Mouse (Mus musculus): ENCODE measurements at regions not wholly inside any gene's neighbourhood (a gene's known extent, or its start where the extent isn't known, plus 50 kb on each side); places are given as distances from the start of the nearest gene placed in this dataset.

DNA sequence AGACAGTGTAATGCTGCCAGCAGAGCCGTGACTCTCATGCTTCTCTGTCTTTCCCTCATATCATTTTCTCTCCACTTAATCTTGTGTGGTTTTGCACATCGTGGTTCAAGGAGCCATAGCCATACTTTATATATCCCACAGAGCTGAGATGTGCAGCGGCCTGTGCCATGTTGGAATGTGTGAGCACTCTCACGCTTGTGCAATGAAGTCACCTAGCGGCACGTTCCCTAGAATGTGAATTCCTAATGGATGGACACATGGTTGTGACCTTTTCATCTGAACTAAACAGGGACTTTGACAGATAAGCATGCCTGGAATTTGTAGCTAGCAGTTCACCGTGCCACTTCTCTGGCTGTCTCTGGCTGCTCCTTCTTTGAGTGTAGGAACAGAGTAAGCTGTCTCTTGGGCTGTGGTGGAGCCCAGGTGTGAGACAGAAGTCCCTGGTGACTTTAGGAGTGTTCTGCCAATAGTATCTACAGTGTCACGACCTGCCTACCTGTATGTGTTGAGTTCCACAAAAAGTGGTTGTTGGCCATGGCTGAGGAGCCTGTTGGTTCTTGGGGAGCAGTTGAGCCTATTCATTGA, 129.0 kb downstream of the Bod1 start:
- in situ Hi-C loops (cut with MboI; ENCODE audit: low pct_unique_long_range_greater_than_20kb in 1 of 2, low sequenced_read_pairs in 2 of 2, unreplicated experiment in 1 of 2): no loop called here

DNA sequence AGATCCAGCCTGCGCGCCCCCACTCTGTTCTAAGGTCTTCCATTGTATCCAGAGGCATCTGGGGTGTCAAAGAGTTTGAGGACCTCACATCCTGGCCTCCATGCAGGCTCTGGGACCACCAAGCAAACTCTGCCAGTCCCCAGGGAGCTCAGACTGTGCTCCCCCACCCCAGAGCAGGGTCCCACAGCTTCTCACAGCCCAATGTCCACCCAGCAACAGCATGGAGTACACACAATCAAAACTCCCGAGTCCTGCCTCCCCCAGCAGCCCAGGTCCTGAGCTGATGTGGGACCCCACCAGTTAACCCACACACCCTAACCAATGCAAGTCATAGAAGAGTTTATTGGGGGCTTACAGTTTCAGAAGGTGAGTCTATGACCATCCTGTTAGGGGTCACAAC, 130.3 kb downstream of the Bod1 start:
- in situ Hi-C loops (cut with MboI; ENCODE audit: low pct_unique_long_range_greater_than_20kb in 1 of 2, low sequenced_read_pairs in 2 of 2, unreplicated experiment in 1 of 2): no loop called here

DNA sequence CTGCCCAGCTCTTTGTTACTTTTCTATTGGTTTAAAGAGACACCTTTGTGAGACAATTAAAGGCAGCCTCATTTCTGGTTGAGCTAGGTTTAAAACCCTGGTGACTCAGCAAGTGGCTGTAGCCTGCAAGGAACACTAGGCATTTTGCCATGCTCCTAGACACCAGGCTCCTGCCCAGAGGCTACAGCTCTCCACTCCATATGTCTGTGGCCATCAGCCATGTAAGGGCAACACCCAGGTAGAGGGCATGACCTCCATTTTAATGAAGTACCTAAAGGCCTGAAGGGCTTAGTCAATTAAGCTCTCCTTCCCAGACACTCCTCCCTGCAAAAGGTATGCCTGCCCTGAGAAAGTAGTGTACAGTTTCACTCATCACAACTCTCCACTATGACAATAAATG, 130.9 kb downstream of the Bod1 start:
- in situ Hi-C loops (cut with MboI; ENCODE audit: low pct_unique_long_range_greater_than_20kb in 1 of 2, low sequenced_read_pairs in 2 of 2, unreplicated experiment in 1 of 2): no loop called here

- in situ Hi-C loops (cut with MboI; ENCODE audit: low pct_unique_long_range_greater_than_20kb in 1 of 2, low sequenced_read_pairs in 2 of 2, unreplicated experiment in 1 of 2): no loop called here
Observed at GRCm38 (mm10) chr11:31531416-31531815, 140.3 kb downstream of the Bod1 start.

DNA sequence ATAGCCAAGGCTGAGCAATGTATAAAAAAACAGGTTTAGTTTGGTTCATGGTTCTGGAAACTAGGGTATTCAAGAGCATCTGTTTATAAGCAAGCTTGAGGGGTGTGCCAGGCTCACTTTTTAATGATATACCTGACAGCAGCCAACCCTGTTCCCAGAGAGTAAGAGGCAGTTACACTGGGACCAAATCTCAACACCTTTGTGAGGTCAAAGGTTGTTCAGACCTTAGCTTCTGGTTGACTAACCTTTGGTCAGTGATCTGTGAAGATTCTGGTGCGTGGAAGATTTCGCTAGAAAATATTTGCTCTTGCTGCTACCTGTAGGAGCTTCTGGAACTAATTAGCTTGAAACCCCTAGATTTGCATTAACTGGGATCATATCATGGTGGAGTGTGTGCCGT, 140.8 kb downstream of the Bod1 start:
- in situ Hi-C loops (cut with MboI; ENCODE audit: low pct_unique_long_range_greater_than_20kb in 1 of 2, low sequenced_read_pairs in 2 of 2, unreplicated experiment in 1 of 2): no loop called here

GRCm38 (mm10) chr11:31529686-31530085, 142.0 kb downstream of the Bod1 start:
- in situ Hi-C loops (cut with MboI; ENCODE audit: low pct_unique_long_range_greater_than_20kb in 1 of 2, low sequenced_read_pairs in 2 of 2, unreplicated experiment in 1 of 2): no loop called here

DNA sequence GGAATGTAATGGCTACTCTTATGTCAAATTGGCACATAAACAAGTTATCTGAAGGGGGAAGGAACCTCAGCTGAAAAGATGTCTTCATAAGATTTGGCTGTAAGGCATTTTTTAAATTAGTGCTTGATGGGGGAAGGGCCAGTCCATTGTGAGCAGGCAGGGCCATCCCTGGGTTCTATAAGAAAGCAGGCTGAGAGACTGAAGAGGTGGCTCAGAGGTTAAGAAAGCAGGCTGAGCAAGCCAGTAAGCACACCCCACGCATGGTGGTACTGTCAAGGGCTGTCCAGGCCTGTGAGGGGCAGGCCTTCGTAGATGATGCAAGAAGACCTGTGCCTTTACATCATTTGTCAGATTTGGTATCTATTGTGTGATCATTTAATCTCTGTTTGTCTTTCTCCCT, 147.0 kb downstream of the Bod1 start:
- in situ Hi-C loops (cut with MboI; ENCODE audit: low pct_unique_long_range_greater_than_20kb in 1 of 2, low sequenced_read_pairs in 2 of 2, unreplicated experiment in 1 of 2): no loop called here

- in situ Hi-C loops (cut with MboI; ENCODE audit: low pct_unique_long_range_greater_than_20kb in 1 of 2, low sequenced_read_pairs in 2 of 2, unreplicated experiment in 1 of 2): no loop called here
Observed at GRCm38 (mm10) chr11:31524065-31524618, 147.5 kb downstream of the Bod1 start.

DNA sequence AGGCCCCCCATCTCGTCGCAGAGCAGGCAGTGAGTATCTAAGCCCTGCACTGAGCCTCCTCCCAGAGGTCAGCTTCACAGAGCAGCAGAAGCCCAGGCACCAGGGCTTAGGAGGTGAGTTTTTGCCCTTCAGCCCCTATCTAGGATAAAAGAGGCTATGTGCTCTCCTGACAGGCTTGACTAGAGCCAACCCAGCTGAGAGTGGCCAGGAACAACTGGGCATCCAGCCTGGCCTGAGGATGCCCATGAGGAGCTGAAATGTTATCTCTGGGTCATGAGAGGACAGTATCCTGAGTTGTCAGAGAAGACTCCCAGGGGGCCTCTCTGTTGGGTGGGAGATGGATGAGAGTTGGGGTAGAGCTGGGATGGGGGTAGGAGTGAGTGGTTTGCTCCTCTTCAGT, 149.6 kb downstream of the Bod1 start:
- in situ Hi-C loops (cut with MboI; ENCODE audit: low pct_unique_long_range_greater_than_20kb in 1 of 2, low sequenced_read_pairs in 2 of 2, unreplicated experiment in 1 of 2): no loop called here

GRCm38 (mm10) chr11:31520909-31521308, 150.8 kb downstream of the Bod1 start:
- in situ Hi-C loops (cut with MboI; ENCODE audit: low pct_unique_long_range_greater_than_20kb in 1 of 2, low sequenced_read_pairs in 2 of 2, unreplicated experiment in 1 of 2): no loop called here

GRCm38 (mm10) chr11:31503239-31503916, 133.5 kb upstream of the Stc2 start:
- in situ Hi-C loops (cut with MboI; ENCODE audit: low pct_unique_long_range_greater_than_20kb in 1 of 2, low sequenced_read_pairs in 2 of 2, unreplicated experiment in 1 of 2): no loop called here

DNA sequence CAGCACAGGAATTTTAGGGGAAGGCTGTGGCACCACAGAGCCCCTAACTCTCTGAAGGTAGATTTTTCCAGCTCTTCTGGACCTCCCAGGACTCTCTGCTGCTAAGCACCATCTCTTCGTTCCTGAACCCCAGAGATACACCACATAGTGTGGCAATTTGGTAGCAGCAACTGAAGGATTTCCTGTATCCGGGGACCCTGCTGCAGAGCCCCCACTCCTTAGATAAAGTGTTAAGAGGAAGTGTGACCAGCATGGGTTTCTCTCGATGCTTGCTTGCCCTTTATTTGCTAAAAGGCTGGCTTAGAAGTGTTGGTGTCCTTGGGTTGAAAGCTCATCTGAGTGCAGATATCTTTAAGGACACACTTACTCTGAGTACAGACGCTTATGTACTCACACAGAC, 115.6 kb upstream of the Stc2 start:
- in situ Hi-C loops (cut with MboI; ENCODE audit: low pct_unique_long_range_greater_than_20kb in 1 of 2, low sequenced_read_pairs in 2 of 2, unreplicated experiment in 1 of 2): no loop called here

DNA sequence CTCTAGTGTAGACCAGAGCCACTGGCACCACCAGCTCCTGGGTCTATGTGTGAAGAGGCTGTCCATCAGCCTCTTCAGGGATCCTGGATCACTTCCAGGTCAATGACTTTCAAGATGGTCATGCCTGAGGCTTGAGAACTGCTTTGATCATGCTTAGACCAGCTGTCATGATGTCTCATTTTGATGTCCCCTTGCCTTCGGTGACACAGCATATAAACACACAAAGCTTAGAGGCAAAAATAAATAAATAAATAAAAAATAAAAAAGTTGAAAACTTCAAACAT, 111.1 kb upstream of the Stc2 start:
- in situ Hi-C loops (cut with MboI; ENCODE audit: low pct_unique_long_range_greater_than_20kb in 1 of 2, low sequenced_read_pairs in 2 of 2, unreplicated experiment in 1 of 2): no loop called here

DNA sequence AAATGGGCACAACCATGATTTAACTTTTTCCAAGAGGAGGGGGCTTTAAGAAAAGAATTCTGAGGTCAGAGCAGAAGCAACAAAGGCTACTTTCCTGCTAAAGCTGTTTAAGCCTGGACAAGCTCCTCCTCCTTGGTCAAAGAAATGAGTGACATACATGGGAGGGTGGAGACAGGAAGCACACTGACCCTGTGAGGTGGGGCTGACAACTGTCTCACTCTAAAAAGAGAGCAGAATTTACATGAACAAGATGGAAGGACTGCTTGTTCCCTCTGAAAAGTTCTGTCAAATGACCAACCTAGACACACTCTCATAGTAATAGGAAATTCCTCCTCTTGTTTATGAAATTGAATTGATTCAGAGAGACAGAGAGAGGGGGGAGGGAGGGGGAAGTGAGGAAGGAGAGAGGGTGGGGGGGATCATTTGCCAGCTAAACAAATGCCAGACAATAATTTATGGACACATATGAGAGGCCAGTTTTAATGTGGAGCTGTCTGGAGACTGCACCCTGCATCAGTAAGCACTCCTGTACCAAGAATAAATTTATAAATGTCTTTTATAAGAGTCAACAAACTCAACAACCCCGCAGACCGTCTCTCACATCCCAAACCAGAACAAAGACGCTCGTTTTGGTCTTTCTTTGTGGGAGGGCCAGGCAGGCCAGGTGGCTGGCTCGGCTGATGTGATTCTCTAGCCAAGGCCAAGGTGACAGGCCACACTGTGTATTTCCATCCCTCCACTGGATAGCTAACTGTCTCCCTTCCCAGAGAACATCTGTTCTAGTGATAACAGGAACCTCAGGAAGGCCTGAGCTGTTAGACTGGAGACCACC, 110.6 kb upstream of the Stc2 start:
- in situ Hi-C loops (cut with MboI; ENCODE audit: low pct_unique_long_range_greater_than_20kb in 1 of 2, low sequenced_read_pairs in 2 of 2, unreplicated experiment in 1 of 2): no loop called here

- in situ Hi-C loops (cut with MboI; ENCODE audit: low pct_unique_long_range_greater_than_20kb in 1 of 2, low sequenced_read_pairs in 2 of 2, unreplicated experiment in 1 of 2): no loop called here
Observed at GRCm38 (mm10) chr11:31477763-31478162, 107.9 kb upstream of the Stc2 start.

- in situ Hi-C loops (cut with MboI; ENCODE audit: low pct_unique_long_range_greater_than_20kb in 1 of 2, low sequenced_read_pairs in 2 of 2, unreplicated experiment in 1 of 2): no loop called here
Observed at GRCm38 (mm10) chr11:31477104-31477503, 107.2 kb upstream of the Stc2 start.

- in situ Hi-C loops (cut with MboI; ENCODE audit: low pct_unique_long_range_greater_than_20kb in 1 of 2, low sequenced_read_pairs in 2 of 2, unreplicated experiment in 1 of 2): no loop called here
Observed at GRCm38 (mm10) chr11:31473017-31473416, 103.1 kb upstream of the Stc2 start.

- in situ Hi-C loops (cut with MboI; ENCODE audit: low pct_unique_long_range_greater_than_20kb in 1 of 2, low sequenced_read_pairs in 2 of 2, unreplicated experiment in 1 of 2): no loop called here
Observed at GRCm38 (mm10) chr11:31470681-31471414, 101.0 kb upstream of the Stc2 start.

DNA sequence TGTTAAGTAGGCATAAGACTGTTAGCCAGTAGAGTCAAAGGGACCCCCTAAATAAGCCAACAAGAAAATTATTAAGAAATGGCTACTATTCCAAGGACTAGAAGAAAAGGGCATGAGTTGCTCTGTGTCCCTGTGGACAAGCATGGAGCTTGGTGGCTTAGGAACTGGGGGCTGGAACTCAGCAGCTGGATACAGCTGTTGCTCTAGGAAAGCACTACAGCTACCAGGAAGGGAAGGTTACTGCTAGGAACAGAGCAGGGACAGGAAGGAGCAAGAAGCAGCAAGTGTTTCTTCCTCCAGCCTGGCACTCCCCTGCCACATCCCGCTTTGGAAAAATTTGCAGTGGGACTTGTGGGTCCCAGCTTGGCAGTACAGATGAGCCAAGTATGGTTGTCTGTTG, 95.0 kb upstream of the Stc2 start:
- in situ Hi-C loops (cut with MboI; ENCODE audit: low pct_unique_long_range_greater_than_20kb in 1 of 2, low sequenced_read_pairs in 2 of 2, unreplicated experiment in 1 of 2): no loop called here
